Mouse (Mus musculus) thymus, postnatal 0 days (tissue): ENCODE measurements at regions not wholly inside any gene's neighbourhood (a gene's known extent, or its start where the extent isn't known, plus 50 kb on each side); places are given as distances from the start of the nearest gene placed in this dataset.

Experiments
- DNase-seq: peaks from one replicate; pipeline ENCODE4 v3.0.0-alpha.2; 2015; ENCODE audit warnings: low spot score

DNA sequence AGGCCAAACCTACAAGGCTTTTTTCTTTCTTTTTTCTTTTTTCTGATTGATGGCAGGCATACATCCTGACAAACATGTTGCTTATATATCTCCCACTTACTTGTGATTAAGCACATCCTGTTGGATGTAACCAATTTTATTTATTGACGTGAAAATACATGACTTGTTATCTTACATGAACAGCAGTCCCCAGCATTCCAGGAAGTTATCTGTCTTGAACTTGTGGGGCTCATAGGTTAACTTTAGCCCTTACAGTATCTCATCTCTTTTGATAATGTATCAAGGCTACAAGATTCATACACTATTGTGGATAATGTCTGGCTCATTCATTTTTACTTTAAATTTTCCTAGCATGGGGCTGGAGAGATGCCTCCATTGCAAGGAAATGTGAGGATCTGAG, 852.0 kb upstream of the Agtr1b start:
- no peak for DNase-seq

DNA sequence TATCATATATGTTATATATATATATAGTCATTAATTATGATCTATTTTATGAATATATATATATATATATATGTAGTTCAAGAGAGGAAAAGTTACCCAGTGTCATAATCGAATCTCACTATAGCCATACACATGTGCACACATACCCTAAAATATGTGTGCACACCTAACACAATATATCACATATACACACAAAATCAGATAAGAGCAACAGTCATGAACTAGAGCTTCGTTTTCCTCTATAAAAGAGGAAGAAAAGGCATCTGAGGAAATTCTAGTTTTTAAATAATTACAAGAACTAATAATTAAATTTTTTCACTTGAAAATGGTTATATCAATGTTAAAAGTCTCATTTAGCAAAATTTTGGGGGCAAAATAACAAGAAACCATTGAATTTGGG, 835.3 kb upstream of the Tbl1xr1 start:
- DNase-seq, result no peak

DNA sequence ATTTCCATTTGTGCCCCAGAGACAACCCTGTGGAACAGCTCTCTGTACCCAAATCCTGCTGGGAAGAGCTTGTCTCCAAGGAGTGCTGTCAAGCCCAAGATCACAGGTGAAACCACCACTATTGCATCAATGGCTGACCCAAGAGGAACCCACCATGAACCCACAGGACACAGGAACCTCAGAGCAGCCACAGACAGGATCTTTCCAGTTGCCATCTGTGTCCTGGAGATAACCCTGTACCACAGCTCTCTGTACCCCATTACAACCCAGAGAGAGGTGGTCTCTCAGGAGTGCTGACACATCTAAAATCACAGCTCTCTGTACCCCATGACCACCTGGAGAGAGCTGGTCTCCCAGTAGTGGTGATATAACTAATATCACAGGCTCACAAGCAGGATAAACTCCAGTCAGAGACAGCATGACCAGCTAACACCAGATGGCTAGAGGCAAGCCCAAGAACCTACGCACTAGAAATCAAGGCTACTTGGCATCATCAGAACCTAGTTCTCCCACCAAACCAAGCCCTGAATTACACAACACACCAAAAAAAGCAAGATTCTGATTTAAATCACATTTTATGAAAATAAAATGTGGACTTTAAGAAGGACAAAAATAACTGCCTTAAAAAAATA, 820.2 kb upstream of the Tbl1xr1 start:
- no peak for DNase-seq

- no peak for DNase-seq
Observed at GRCm38 (mm10) chr3:21263317-21263716, 813.1 kb upstream of the Tbl1xr1 start.

GRCm38 (mm10) chr3:21265491-21265890, 811.0 kb upstream of the Tbl1xr1 start:
- DNase-seq, result no peak

- DNase-seq, result no peak
Observed at GRCm38 (mm10) chr3:21268429-21269129, 807.9 kb upstream of the Tbl1xr1 start.

DNA sequence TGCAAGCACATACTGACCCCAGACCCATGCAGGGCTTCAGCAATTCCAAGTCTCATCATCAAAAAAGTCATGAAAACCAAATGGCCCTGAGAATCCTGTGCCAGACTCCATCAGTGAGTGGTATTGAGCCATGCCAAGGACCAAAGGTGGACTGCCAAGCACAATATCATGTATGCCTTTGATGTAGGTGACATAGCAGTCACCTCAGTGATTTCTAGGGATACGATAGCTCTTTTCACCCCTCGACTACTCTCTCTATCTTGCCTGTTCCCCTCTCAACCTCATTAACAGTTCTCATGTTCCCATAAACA, 807.4 kb upstream of the Tbl1xr1 start:
- no peak for DNase-seq

GRCm38 (mm10) chr3:21270788-21271187, 805.7 kb upstream of the Tbl1xr1 start:
- no peak for DNase-seq

- DNase-seq, result no peak
Observed at GRCm38 (mm10) chr3:21272219-21272618, 804.2 kb upstream of the Tbl1xr1 start.

DNA sequence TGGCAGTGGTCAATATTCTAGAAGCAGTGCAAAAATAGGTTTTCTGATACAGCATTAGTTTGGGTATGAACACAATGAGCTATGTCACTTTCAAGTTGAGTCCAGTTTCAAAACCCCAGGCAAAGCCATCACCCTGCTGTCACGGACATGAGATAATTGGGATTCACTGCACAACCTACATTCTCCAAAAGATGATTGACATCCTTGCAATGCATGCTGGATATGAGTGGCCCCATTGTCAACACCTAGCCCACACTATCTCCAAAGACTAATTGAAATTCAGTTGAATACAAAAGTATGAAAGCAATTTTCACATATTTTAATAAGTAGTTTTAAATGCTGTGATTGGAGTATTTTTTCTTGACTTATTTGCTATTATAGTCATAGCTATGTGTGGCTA, 783.7 kb upstream of the Tbl1xr1 start:
- no peak for DNase-seq

- no peak for DNase-seq
Observed at GRCm38 (mm10) chr3:21293308-21293707, 783.1 kb upstream of the Tbl1xr1 start.

GRCm38 (mm10) chr3:21294776-21295175, 781.7 kb upstream of the Tbl1xr1 start:
- no peak for DNase-seq

- no peak for DNase-seq
Observed at GRCm38 (mm10) chr3:21296581-21297110, 779.8 kb upstream of the Tbl1xr1 start.

DNA sequence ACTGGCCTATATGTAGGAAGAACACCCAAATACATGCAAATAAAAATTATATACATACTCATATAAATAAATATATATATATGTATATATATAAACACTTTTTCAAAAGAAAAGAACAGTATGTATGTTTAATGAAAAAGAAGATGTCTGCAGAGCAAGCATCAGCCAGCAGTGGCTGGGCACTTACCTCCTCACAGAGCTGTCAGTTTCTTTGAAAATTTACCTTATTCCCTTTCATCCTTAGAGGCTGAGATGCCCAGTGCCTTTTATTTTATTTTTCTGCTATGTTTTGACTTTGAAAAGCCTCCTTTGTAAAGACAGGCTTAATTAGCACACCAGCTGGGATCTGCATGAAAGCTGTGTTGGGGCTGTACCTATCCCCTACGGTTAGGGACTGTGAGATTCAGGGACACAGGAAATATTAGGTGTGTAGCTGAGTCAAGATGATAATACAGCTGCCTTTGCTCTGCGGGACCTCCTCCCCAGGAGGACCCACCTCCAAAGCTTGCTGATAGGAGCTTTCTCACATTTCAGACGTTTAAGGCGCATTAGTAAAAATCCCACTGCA, 751.0 kb upstream of the Tbl1xr1 start:
- DNase-seq, result no peak

- DNase-seq, result no peak
Observed at GRCm38 (mm10) chr3:21341916-21342315, 734.5 kb upstream of the Tbl1xr1 start.

GRCm38 (mm10) chr3:21343095-21343494, 733.4 kb upstream of the Tbl1xr1 start:
- DNase-seq, result no peak

DNA sequence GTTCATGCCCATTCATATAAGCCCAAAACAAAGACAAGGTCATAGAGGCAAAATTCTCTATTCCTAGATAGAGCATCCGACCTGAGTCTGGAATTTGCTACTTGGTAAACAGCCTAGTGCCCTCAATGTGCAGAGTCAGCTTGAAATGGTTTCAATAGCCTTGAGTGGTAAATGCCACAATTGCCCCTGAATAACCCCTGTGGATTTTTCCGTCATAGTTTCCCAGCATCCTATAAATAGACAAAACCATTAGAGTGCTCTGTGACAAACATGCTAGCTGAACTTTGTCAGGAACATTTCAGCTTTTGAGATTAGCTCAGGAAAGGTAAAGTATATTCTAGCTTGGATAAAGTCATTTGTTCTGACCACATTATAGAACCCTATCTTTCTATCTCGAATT, 727.0 kb upstream of the Tbl1xr1 start:
- DNase-seq, result no peak

GRCm38 (mm10) chr3:21356150-21356549, 720.3 kb upstream of the Tbl1xr1 start:
- no peak for DNase-seq

DNA sequence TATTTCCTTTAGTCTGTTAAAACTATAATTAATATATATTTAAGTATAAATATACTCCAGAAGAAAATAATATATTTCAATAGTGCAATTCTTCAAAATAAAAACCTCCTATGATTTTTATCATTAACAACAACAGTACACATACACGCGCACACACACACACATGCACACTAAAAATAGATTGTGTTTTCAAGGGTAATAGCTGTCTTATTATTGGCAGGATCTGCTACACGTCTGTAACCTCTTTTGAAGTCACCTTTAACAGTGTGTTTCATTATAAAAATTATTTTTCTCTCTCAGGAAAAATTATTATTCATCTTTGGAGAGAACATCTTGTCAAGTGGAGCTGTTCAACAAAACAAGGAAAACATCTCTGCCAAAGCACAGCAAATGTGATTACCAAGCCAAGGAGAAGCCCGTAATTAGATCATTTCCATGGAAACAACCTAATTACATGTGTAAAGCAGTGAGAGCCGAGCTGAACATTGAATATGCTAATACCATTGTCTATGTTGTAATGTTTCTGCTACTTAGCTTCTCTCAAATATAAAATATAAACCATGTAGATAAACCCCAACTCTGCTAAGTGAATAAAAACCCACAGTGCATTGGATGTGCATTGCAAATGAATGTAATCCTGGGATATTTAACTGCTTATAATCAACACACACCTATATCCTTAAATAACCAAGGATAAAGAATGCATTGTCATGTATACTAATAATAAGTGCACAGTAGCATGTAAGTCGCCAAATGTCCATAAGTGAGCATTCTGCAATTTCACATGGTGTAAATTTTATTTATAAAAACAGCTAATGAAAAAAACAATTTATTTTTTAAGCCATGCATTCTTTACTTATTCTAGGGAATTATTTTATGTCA, 719.4 kb upstream of the Tbl1xr1 start:
- DNase-seq, result no peak

DNA sequence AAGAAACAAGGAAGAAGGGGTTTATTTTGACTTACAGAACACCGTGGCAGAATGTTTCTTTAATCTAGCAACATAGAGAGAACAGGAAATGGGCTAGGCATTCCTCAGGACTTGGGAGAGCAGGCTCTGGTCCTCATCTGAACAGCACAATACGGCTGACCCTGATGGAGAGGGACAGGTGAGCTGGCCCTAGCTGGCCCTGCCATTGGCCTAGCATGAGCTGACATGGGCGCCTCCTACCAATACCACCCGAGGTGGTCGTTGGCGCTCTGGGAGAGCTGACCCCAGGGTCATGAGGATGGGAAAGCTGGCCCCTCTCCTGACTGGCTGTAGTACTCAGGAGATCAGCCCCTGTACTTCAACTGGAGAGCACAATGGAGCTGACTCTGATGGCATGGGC, 718.4 kb upstream of the Tbl1xr1 start:
- no peak for DNase-seq

DNA sequence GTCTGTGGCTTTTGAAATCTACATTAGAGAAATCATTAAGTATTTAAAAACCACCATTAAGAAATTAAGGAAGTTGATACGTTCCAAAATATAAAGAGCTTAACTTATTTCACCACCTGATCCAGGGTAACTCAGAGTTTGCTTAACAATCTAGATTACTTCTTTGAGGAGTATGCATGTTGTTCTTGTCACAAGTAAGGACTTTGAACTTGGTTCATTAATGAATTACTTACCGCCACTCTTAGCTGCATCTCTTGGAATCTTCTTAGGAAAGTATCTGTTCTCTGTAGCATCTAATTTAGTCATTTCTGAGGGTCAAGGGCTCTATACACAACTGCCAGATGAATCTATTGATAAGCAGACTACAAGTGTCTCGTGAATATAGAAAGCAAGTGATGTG, 715.4 kb upstream of the Tbl1xr1 start:
- DNase-seq, result no peak

DNA sequence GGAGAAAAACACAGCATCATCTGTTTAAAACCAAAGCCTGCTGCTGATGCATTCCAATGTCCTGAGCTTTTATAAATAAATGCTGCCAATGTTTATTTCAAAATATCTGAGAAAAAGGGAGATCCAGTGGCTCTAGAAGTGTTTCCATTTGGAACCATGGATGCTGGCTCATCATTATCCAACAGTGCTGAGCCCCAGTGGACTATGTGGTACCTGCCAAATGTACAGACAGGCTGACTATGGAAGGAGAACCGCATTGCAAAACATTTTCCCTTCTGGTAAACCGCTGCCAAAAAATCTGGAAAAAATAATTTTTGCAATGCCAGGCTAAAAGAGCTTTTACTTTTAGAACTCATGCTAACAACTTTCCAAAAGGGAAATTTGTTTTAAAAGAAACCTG, 696.6 kb upstream of the Tbl1xr1 start:
- no peak for DNase-seq
